Mouse (Mus musculus) splenic B cell, adult 2 months (primary cell): ENCODE data around the gene Ergic2.
A peak's percentile ranks its signal among the peaks of the same experiment; 100 is the strongest.

ENCODE experiments used
- DNase-seq: peaks from one replicate; pipeline ENCODE4 v3.0.0-alpha.2; 2011; ENCODE audit warnings: low read depth, low spot score
- H3K27me3 ChIP-seq: 2 replicates; pipeline ENCODE4 v1.6.1; 2012; ENCODE audit warnings: mild to moderate bottlenecking, low read length, moderate library complexity, mixed read lengths; ENCODE audit not compliant: control insufficient read depth, poor library complexity, insufficient read depth, severe bottlenecking
- H3K36me3 ChIP-seq: 2 replicates; pipeline ENCODE4 v1.6.1; 2012; ENCODE audit warnings: mild to moderate bottlenecking, low read length, moderate library complexity, mixed read lengths; ENCODE audit not compliant: control insufficient read depth, poor library complexity, insufficient read depth, severe bottlenecking

The Ergic2 gene

DNA sequence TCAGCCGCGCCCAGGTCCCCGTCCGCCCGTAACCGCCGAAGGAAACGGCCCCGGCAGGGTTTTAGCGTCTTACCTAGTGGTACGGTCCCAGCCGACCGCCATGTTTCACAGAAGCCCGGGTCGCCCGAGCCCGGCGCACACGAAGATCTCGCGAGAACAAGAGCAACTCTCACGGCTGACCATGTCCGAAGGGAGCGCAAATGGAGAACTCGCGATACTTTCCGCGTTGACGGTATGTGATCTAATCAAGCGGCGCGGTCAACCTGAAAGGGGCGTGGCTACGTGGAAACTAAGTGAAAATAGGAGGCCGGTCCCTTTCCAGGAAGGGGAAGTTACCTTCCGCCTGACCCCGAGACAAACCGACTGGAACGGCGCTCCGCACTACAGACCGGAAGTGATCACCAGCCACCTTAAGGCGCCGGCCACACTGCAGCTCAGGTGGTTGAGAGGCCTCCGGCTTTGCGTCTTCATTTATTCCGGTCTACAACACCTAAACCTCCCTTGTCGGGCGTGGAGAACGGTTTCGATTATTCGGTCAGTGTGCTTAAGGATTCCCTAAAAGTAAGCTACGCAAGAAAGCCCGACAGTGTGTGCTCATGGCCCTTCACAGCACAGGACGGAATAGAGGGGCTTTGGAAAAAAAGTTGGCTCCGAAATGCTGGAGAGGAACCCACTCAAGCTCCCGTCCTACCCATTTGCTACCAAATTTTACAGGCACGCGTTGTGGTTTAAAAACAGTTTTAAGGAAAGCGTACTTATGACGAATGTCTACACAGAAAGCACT lies at the start of gene Ergic2:
Gene Ergic2, minus strand, starts transcription at position 478 of the 784 bp plus-strand sequence.
- Histone ChIP-seq H3K27me3 (no peaks in the 10 kb centered on the region), H3K36me3 (no peaks in the 10 kb centered on the region)
- DNase-seq: peak; percentile 100

DNA sequence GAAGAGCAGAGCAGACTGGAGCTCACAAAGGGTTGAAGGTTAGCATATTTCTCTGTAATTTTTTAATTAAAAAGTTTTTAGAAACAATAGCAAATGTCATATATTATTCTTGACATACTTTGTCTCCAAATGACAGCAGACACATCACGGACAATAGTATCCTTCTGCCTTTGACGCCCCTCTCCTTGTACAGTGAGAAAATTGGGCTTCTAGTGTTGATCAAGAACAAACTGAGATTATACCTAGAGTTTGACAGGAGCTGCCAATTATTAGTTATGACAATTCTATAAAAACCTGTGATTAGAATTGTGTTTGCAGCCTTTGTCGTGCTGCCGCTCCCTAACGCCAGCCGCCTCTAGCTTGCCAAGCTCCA lies 48.5 kb upstream of the Ergic2 start:
- DNase-seq: no peak
- Histone ChIP-seq H3K36me3 (no peaks in the 10 kb centered on the region), H3K27me3 (no peaks in the 10 kb centered on the region)

DNA sequence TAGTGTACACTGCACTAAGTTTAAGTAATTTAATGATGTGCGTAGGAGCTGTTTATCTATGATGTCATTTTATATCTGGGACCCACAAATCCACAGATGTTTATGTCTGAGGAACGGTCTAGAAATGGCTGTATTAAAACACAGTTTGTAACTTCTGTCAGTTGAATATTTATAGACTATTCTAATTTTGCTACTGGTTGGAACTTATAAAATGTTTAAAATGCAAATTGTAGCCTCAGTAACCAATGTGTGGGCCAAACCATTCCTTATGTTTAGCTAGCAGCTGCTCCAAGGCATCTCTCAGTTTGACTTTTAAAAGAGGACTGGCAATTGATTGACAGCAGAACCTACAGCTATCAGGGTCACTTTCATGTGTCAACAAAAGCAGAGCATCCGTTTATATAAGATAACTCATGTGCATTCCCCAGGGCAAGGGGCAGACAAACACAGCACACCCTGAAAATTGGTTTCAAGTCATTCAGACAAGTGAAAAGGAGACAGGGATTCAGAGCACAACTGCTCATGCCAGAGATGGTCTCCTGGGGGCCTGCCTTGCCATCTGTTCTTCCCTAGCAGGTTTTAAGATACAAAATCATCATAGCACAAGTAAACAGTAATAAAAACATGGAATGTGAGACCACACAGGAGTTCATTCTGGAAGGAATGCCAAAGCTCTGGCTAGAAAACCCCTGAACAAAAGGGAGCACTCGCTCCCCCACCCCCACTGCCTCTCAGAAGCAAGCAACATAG lies 48.0 kb upstream of the Ergic2 start:
- no peak for DNase-seq
- Histone ChIP-seq H3K27me3 (no peaks in the 10 kb centered on the region), H3K36me3 (no peaks in the 10 kb centered on the region)

DNA sequence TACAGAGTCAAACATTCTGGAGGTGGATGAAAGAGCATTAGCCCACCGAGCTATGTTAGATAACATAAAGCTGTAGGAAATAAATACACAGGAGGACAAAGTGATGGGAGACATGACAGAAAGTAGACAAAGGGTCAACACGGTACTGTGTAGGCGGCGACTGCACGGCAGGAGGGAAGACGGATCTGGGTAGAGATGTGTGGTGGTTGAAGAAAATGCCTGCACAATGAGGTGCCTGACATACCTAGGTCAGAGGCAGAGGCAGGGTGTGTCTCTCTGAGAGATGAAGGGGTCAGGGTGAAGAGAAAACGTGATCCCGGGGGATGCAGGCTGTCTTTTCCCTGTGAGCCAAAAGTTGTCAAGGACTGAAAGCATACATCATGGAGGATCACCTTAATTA lies 46.9 kb upstream of the Ergic2 start:
- DNase-seq: no peak
- no peaks in the 10 kb centered on the region for H3K36me3 ChIP-seq
- no peaks in the 10 kb centered on the region for H3K27me3 ChIP-seq

DNA sequence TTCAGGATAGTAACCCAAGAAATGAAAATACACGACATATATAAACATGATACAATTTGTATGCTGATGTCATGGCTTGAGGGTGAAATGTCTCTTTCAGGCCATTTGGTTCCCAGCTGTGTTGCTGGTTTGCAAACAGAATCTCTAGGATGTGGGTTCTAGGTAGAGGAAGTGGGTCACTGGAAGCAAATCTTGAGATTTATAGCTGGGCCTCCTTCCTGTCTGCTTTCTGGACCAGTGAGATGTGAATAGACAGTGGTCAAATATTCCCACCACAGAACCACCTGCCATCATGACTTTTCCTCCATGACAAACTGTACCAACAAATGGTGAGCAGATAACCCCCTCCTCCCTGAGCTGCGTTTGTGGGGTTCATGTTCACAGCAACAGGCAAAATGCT lies 45.6 kb upstream of the Ergic2 start:
- Histone ChIP-seq H3K27me3 (no peaks in the 10 kb centered on the region), H3K36me3 (no peaks in the 10 kb centered on the region)
- DNase-seq: peak; percentile 11

DNA sequence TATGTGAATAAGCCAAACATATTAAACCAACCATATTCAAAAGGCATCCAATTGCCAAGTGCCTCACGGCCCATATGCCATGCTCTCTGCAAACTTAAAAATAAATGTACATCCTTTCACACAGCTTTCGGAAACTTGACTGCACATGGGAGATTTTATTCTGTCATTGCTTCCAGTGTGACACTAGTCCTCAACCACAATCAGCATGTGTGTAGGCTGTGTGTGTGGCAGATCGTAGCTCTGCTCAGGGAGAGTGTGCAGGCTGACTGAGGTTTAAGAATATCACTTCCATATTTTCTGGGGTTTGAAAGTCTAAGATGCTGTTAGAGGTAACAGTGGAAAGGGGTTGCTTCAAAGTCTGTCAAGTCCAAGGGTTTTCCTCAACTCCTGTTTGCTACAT lies 43.9 kb upstream of the Ergic2 start:
- DNase-seq: no peak
- H3K36me3 ChIP-seq: no peaks in the 10 kb centered on the region
- no peaks in the 10 kb centered on the region for H3K27me3 ChIP-seq

DNA sequence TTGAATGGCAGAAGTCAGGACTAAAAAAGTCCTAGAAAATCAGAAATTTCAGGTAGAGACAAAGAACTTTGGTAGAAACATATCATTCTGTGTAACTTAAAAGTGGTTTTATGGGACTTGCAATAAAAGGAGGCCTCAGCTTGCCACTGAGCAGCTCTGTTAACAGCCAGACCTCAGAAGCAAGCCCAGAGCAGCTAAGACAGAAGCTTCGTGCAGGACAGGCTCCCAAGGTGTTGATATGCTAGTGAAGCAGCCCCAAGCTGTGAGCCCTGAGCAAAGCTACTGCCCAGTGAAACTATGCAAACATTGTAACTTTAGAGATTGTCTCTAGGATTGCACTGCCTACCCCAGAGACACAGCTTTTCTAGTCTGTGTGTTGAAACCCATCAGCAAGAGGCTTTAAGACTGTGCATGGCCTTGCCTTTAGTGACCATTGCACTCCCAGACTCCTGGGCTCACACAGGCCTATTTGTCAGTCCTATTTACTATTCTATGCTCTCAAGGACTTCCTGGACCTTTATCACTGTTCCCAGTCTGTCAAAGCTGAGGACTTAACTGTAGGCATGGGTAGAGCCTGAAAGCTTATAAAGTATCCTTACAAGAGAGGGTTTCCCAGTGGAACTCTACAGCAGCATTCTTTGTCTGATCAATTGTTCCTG lies 43.4 kb upstream of the Ergic2 start:
- Histone ChIP-seq H3K36me3 (no peaks in the 10 kb centered on the region), H3K27me3 (no peaks in the 10 kb centered on the region)
- no peak for DNase-seq

DNA sequence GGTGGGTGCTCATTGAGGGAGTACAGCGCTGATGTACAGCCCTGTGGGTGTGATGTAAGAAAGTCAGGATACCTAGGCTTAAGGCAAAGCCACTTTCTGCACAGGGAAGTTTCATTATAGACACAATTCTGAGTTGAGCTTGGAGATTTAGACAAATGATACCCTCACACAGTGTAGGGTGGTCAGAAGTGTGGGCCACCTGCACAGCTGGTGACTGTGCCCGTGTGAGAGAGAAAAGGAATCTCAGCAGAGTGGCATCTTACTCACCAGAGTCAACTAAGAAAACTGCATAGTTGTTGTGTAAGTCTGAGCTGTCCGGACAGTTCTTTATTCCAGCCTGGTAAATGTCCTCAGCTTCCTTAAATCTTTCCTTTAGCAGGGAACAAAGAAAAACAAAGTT lies 37.0 kb upstream of the Ergic2 start:
- H3K36me3 ChIP-seq: no peaks in the 10 kb centered on the region
- DNase-seq: no peak
- H3K27me3 ChIP-seq: no peaks in the 10 kb centered on the region

DNA sequence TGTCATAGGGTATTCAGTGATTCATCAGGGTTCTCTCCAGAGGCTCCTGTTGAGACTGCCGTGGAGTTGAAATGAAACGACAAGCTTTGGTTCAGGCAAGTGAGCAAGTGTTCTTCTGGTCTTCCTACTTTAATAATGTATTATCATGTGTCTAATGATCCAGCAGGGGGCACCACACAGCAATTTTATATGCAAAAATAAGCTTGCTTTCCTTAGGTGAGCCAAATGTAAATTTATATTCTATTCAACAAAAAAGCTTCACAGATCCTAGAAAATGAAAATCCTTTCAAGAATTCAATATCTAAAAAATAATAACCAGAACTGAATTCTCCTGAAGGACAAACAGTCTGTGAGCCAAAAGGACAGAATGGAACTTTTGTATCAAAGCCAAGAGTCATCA lies 36.5 kb upstream of the Ergic2 start:
- no peaks in the 10 kb centered on the region for H3K36me3 ChIP-seq
- DNase-seq: peak; percentile 69
- no peaks in the 10 kb centered on the region for H3K27me3 ChIP-seq

DNA sequence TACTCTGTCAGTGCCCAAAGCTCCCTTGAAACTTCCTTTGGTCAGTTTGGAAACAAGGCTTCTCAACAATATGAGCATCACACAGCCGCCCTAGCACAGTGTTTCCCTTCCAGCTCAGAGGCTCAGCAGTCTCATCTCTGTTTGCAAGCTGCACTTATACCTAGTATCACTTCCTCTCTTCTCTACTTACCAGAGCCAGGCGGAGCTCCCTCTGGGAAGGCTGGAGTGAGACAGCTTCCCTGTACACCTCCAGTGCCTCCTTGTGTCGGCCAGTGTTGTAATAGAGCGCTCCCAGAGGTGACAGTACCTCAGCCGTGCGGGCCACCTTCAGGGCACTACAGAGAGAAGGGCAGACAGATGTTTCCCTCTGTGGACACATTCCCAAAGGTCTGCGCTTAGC lies 34.4 kb upstream of the Ergic2 start:
- no peaks in the 10 kb centered on the region for H3K36me3 ChIP-seq
- no peak for DNase-seq
- no peaks in the 10 kb centered on the region for H3K27me3 ChIP-seq

DNA sequence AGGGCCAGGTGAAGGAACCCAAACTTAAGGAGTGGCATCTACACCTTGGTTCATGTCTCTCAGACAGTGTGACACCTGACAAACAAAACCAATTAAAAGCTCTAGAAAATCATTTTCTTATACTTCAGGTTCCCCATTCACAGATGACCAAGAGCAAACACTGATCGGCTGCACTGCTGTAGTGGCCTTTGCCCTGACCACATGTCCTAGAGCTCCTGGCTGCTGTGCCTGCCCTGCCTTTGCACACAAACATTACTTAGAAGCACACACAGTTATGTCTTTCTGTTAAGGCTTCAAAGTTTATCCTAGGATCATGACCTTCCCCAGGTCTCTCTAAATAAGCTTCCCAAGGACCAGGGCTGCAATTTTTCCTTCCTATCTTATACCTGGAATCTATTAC lies 32.7 kb upstream of the Ergic2 start:
- DNase-seq: no peak
- Histone ChIP-seq H3K36me3 (no peaks in the 10 kb centered on the region), H3K27me3 (no peaks in the 10 kb centered on the region)

DNA sequence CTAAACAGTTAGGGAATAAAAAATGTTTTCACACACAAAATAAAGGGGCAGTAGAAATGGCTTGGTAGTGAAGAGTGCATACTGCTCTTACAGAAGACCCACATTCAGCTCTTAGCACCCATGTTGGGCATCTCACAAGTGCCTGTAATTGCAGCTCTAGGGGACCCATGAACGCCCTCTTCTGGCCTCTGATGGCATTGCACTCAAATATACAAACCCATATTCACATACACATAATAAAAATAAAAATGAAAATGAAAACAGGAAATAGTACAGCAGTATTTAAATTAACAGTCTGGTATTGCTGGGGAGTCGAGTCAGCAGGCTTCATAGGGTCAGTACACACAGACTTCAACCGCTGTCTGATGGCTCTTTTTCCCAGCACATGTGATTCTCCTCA lies 30.1 kb upstream of the Ergic2 start:
- Histone ChIP-seq H3K27me3 (no peaks in the 10 kb centered on the region), H3K36me3 (no peaks in the 10 kb centered on the region)
- DNase-seq: peak; percentile 10

DNA sequence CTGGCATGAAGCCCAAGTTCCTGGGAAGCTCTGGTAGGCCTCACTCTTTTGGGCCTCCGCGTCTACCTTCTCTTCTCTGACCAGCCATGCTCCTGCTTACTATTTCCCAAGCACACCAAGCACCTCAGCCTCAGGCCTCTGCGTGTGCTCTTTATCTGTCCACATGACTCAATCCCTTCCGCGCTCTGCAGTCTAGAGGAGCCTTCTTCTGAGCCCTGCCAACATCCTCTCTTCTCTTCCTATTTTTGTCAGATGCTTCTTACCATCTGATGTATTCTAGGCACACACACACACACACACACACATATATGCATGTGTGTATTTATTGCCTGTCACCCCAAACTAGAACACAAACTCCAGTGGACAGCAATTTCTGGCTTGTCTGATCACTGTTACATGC lies 29.5 kb upstream of the Ergic2 start:
- no peak for DNase-seq
- no peaks in the 10 kb centered on the region for H3K27me3 ChIP-seq
- no peaks in the 10 kb centered on the region for H3K36me3 ChIP-seq

DNA sequence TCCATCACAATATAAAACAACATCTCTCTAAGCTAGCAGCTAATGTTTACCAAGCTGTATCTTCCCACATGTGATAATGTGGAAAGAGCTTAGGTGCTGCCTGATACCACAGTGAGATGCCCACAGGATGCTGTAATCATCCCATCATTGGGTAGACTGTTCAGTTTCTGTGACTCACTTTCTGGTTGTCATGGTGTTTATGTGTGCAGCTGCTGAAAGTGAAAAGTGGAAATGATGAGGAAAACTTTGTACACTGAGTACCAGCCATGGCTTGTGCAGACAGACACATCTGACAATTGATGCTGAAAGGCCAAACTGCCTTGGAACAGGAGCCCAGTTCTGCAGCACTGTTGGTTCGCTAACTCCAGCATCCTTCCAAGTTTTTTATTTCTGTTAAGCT lies 27.1 kb upstream of the Ergic2 start:
- Histone ChIP-seq H3K27me3 (no peaks in the 10 kb centered on the region), H3K36me3 (no peaks in the 10 kb centered on the region)
- no peak for DNase-seq

DNA sequence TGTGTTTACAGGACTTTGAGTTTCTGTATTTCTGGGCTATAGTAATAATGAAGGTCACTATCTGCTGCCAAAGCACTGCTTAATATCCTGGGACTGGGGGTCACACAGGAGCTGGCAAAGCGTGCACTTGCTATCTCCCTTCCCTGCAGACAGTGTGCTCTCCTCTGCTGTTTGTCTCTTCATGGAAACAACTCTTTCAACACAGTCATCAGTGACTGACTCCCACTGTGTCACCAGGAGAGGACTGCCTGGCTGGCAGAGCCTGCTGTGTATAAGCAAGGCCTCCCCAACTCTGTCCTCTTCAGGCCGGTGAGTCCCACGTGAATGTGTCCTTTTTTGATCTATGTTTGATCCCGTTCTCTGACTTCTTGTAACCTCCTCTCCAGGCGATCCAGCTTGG lies 25.3 kb upstream of the Ergic2 start:
- no peaks in the 10 kb centered on the region for H3K27me3 ChIP-seq
- no peak for DNase-seq
- H3K36me3 ChIP-seq: no peaks in the 10 kb centered on the region
